Mouse (Mus musculus) liver, embryonic 11.5 days (tissue): ENCODE data around the gene Olfr851. TPM values are rescaled to one million over a fixed set of nuclear protein-coding genes. Genes with fewer than 3 reads are reported as not detected.

Source experiments
- ATAC-seq: fragments of 200-750 bp; cut with Nextera tagmentation; replicated peaks from 2 replicates; pipeline ENCODE4 v1.8.0; 2017; ENCODE audit warnings: moderate number of reproducible peaks, mild to moderate bottlenecking, moderate TSS enrichment, moderate library complexity; ENCODE audit not compliant: low FRiP score
- DNase-seq: peaks from one replicate; pipeline ENCODE4 v3.0.0-alpha.2; 2017; ENCODE audit warnings: low spot score
- H3K27ac ChIP-seq: fragments of 300-500 bp; sonication (generic); 2 replicates; pipeline ENCODE4 v1.5.1; 2014; ENCODE audit warnings: mild to moderate bottlenecking, low read depth, low read length, control low read depth
- H3K27me3 ChIP-seq: fragments of 300-500 bp; sonication (generic); replicated peaks from 2 replicates; pipeline ENCODE4 v1.6.1; 2014; ENCODE audit warnings: low read length, mixed read lengths; ENCODE audit not compliant: control insufficient read depth, insufficient read depth
- H3K36me3 ChIP-seq: fragments of 300-500 bp; sonication (generic); 2 replicates; pipeline ENCODE4 v1.6.1; 2014; ENCODE audit warnings: mild to moderate bottlenecking, low read length, moderate library complexity, mixed read lengths; ENCODE audit not compliant: control insufficient read depth, insufficient read depth
- H3K4me1 ChIP-seq: fragments of 300-500 bp; sonication (generic); replicated peaks from 2 replicates; pipeline ENCODE4 v1.6.1; 2014; ENCODE audit warnings: low read length, mixed read lengths; ENCODE audit not compliant: control insufficient read depth, insufficient read depth
- H3K4me2 ChIP-seq: fragments of 300-500 bp; sonication (generic); 2 replicates; pipeline ENCODE4 v1.6.1; 2014; ENCODE audit warnings: mild to moderate bottlenecking, control low read depth, moderate library complexity
- H3K4me3 ChIP-seq: fragments of 300-500 bp; sonication (generic); 2 replicates; pipeline ENCODE4 v1.5.1; 2014; ENCODE audit warnings: low read depth, low read length, control low read depth
- H3K9ac ChIP-seq: fragments of 300-500 bp; sonication (generic); 2 replicates; pipeline ENCODE4 v1.6.1; 2014; ENCODE audit warnings: low read depth, low read length, control low read depth
- H3K9me3 ChIP-seq: fragments of 300-500 bp; sonication (generic); 2 replicates; pipeline ENCODE4 v1.6.1; 2016; ENCODE audit warnings: low read length, inconsistent platforms, mixed read lengths; ENCODE audit not compliant: control insufficient read depth
- WGBS: fragments of 180-500 bp; shearing (Covaris S2); extraction: QIAGEN DNeasy Blood & Tissue Kit; methylation state at CpG from one replicate; pipeline ENCODE4 v1.1.7; 2014; 5-methylcytosine and 5-hydroxymethylcytosine counted together
- polyA plus RNA-seq: library from polyadenylated mRNA; unstranded; fragments of >200 nt; fragmentation: Nextera tagmentation; extraction: Ambion mirVana; gene quantifications from 2 replicates; pipeline ENCODE4 v1.2.1, GENCODE M21; 2014

The Olfr851 gene
- not detected in 2 replicates for polyA plus RNA-seq

GRCm38 (mm10) chr9:19492995-19493394, at the start of gene Olfr851:
Gene Olfr851 (plus strand): TSS chr9:19493295.
- Histone ChIP-seq H3K27ac (no peak within 1 kb of the TSS), H3K36me3 (no peaks in the 10 kb centered on the region), H3K9me3 (peaks cover 4% of the 10 kb centered on the region; the same call in 1 of the 2 replicates), H3K4me2 (no peak within 1 kb of the TSS), H3K9ac (no peak within 1 kb of the TSS), H3K4me3 (no peak within 1 kb of the TSS), H3K27me3 (no peaks in the 10 kb centered on the region), H3K4me1 (no peaks in the 10 kb centered on the region)
- no peak for ATAC-seq
- DNase-seq, result no peak

GRCm38 (mm10) chr9:19478148-19478547, 14.9 kb upstream of the Olfr851 start, which contains the start of gene Olfr850:
Gene Olfr850 (minus strand): TSS chr9:19478248.
- Histone ChIP-seq H3K36me3 (no peaks in the 10 kb centered on the region), H3K27me3 (no peaks in the 10 kb centered on the region), H3K9ac (no peak within 1 kb of the TSS), H3K4me2 (no peak within 1 kb of the TSS), H3K9me3 (no peaks in the 10 kb centered on the region), H3K4me3 (no peak within 1 kb of the TSS), H3K4me1 (no peaks in the 10 kb centered on the region), H3K27ac (no peak within 1 kb of the TSS)
- ATAC-seq (no peak), DNase-seq (no peak)

GRCm38 (mm10) chr9:19540976-19541375, 47.9 kb downstream of the Olfr851 start, which contains the start of gene Olfr853:
Gene Olfr853 (minus strand): TSS chr9:19541076.
- H3K27ac ChIP-seq, result no peak within 1 kb of the TSS
- ATAC-seq (no peak), DNase-seq (no peak)
- H3K9ac ChIP-seq, result no peak within 1 kb of the TSS
- H3K4me3 ChIP-seq, result no peak within 1 kb of the TSS
- H3K27me3 ChIP-seq, result no peaks in the 10 kb centered on the region
- no peak within 1 kb of the TSS for H3K4me2 ChIP-seq
- WGBS, result 73% methylated on average over 1 of the region's 1 CpGs
- no peaks in the 10 kb centered on the region for H3K4me1 ChIP-seq
- H3K36me3 ChIP-seq, result no peaks in the 10 kb centered on the region
- no peaks in the 10 kb centered on the region for H3K9me3 ChIP-seq

Other genes with a start within 250 kb of the Olfr851 start
- not detected in 2 replicates for gene Olfr843, start 241.3 kb upstream of the Olfr851 start, polyA plus RNA-seq
- not detected in 2 replicates for gene Olfr844, start 176.9 kb upstream of the Olfr851 start, polyA plus RNA-seq
- not detected in 2 replicates for gene Olfr845, start 156.8 kb upstream of the Olfr851 start, polyA plus RNA-seq
- gene Olfr846, start 129.3 kb upstream of the Olfr851 start, polyA plus RNA-seq, result not detected in 2 replicates
- gene Olfr847, start 114.6 kb upstream of the Olfr851 start, polyA plus RNA-seq, result not detected in 2 replicates
- gene Olfr849, start 53.0 kb upstream of the Olfr851 start, polyA plus RNA-seq, result not detected in 2 replicates
- not detected in 2 replicates for gene Olfr850, start 15.0 kb upstream of the Olfr851 start, polyA plus RNA-seq
- gene Olfr853, start 47.8 kb downstream of the Olfr851 start, polyA plus RNA-seq, result not detected in 2 replicates
- not detected in 2 replicates for gene Olfr854, start 74.1 kb downstream of the Olfr851 start, polyA plus RNA-seq
- gene Olfr855, start 89.3 kb downstream of the Olfr851 start, polyA plus RNA-seq, result not detected in 2 replicates
- 23.7 and 28.4 TPM in 2 replicates for gene Zfp317, start 128.8 kb downstream of the Olfr851 start, polyA plus RNA-seq
- not detected in 2 replicates for gene Olfr857, start 216.1 kb downstream of the Olfr851 start, polyA plus RNA-seq